Mouse (Mus musculus): ENCODE data around the gene Adgrf3. TPM values are rescaled to one million over a fixed set of nuclear protein-coding genes. Genes with fewer than 3 reads are reported as not detected.

The Adgrf3 gene
- total and polyA plus RNA-seq, 2 experiments from 2014 or later: 0.08 to 0.23 TPM

- Histone ChIP-seq H3K36me3 (replicated peaks; ENCODE audit: control insufficient read depth, insufficient read depth, low read length) (peaks cover 47% of the 10 kb centered on the region), H3K9ac (replicated peaks; ENCODE audit: low read depth, low read length) (no peak overlapping the region), H3K9me3 (replicated peaks; ENCODE audit: control insufficient read depth, low read length) (no peaks in the 10 kb centered on the region), H3K4me1 (ENCODE audit: control insufficient read depth, insufficient read depth) (peaks cover 5% of the 10 kb centered on the region), H3K27ac (ENCODE audit: low read depth) (no peak overlapping the region), H3K4me3 (ENCODE audit: low read depth, low read length) (no peak overlapping the region), H3K27me3 (ENCODE audit: control insufficient read depth, insufficient read depth, low read length) (no peaks in the 10 kb centered on the region), H3K4me2 (ENCODE audit: low read depth, low read length) (no peak overlapping the region)
- DNase-seq (ENCODE audit: low spot score): no peak
- no peak for TF ChIP-seq EP300 (IDR thresholded peaks at IDR 0.05; ENCODE audit: low read depth)
- no peak for TF ChIP-seq CTCF (IDR thresholded peaks at IDR 0.05; ENCODE audit: low read depth)
- WGBS: 75% methylated on average over 5 of the region's 5 CpGs
- ATAC-seq (ENCODE audit: insufficient read depth, low read depth): no peak
Observed at GRCm38 (mm10) chr5:30148133-30148920, 57.2 kb downstream of the Adgrf3 start.

- H3K27me3 ChIP-seq (ENCODE audit: control insufficient read depth, insufficient read depth, low read length): no peaks in the 10 kb centered on the region
- peaks cover 65% of the 10 kb centered on the region for H3K36me3 ChIP-seq (replicated peaks; ENCODE audit: control insufficient read depth, insufficient read depth, low read length)
- TF ChIP-seq CTCF (IDR thresholded peaks at IDR 0.05; ENCODE audit: low read depth): no peak
- no peak for TF ChIP-seq EP300 (IDR thresholded peaks at IDR 0.05; ENCODE audit: low read depth)
Observed at GRCm38 (mm10) chr5:30146526-30146925, 59.0 kb downstream of the Adgrf3 start.

More at GRCm38 (mm10) chr5:30146526-30146925, 59.0 kb downstream of the Adgrf3 start:
- ATAC-seq (ENCODE audit: insufficient read depth, low read depth) (no peak), DNase-seq (ENCODE audit: low spot score) (no peak)
- Histone ChIP-seq H3K4me1 (ENCODE audit: control insufficient read depth, insufficient read depth) (peaks cover 5% of the 10 kb centered on the region), H3K9ac (replicated peaks; ENCODE audit: low read depth, low read length) (no peak overlapping the region), H3K27ac (ENCODE audit: low read depth) (no peak overlapping the region), H3K4me3 (ENCODE audit: low read depth, low read length) (no peak overlapping the region), H3K4me2 (ENCODE audit: low read depth, low read length) (no peak overlapping the region), H3K9me3 (replicated peaks; ENCODE audit: control insufficient read depth, low read length) (no peaks in the 10 kb centered on the region)
- 89% methylated on average over 6 of the region's 6 CpGs for WGBS

MicroRNAs encoded within 50 kb of the gene (microRNA counts, 519-probe panel; counts per million panel counts)
- microRNA mmu-miR-1960: not detected

Small RNAs within 50 kb of the gene (microRNA-seq; reads per million reads assigned to microRNA genes)
- gene Mir1960: 1.4 reads per million

Other genes with a start within 250 kb of the Adgrf3 start
- 0.81 TPM in 1 of 2 replicates, not detected in the other for gene Il6, start 192.6 kb downstream of the Adgrf3 start, total RNA-seq (2014; rRNA removed; ENCODE audit: low replicate concordance)
- 0.58 and 0.64 TPM in 2 replicates for gene Il6, start 192.6 kb downstream of the Adgrf3 start, polyA plus RNA-seq (2015; fragmentation: Nextera tagmentation; extraction: Ambion mirVana)
- 14.7 and 27.6 TPM in 2 replicates for gene Tyms, start 132.1 kb downstream of the Adgrf3 start, total RNA-seq (2014; rRNA removed; ENCODE audit: low replicate concordance)
- 48.1 and 50.0 TPM in 2 replicates for gene Tyms, start 132.1 kb downstream of the Adgrf3 start, polyA plus RNA-seq (2015; fragmentation: Nextera tagmentation; extraction: Ambion mirVana)
- gene Garem2, start 100.6 kb downstream of the Adgrf3 start, total RNA-seq (2014; rRNA removed; ENCODE audit: low replicate concordance): 0.70 TPM in 1 of 2 replicates, not detected in the other
- gene Garem2, start 100.6 kb downstream of the Adgrf3 start, polyA plus RNA-seq (2015; fragmentation: Nextera tagmentation; extraction: Ambion mirVana): 0.12 and 0.14 TPM in 2 replicates
- not detected in 2 replicates for gene 3110082J24Rik, start 99.6 kb downstream of the Adgrf3 start, total RNA-seq (2014; rRNA removed; ENCODE audit: low replicate concordance)
- not detected in 2 replicates for gene 3110082J24Rik, start 99.6 kb downstream of the Adgrf3 start, polyA plus RNA-seq (2015; fragmentation: Nextera tagmentation; extraction: Ambion mirVana)
- 368 and 497 TPM in 2 replicates for gene Hadha, start 50.6 kb downstream of the Adgrf3 start, total RNA-seq (2014; rRNA removed; ENCODE audit: low replicate concordance)
- 722 and 748 TPM in 2 replicates for gene Hadha, start 50.6 kb downstream of the Adgrf3 start, polyA plus RNA-seq (2015; fragmentation: Nextera tagmentation; extraction: Ambion mirVana)
- gene Hadhb, start 50.5 kb downstream of the Adgrf3 start, total RNA-seq (2014; rRNA removed; ENCODE audit: low replicate concordance): 669 and 1,098 TPM in 2 replicates
- gene Hadhb, start 50.5 kb downstream of the Adgrf3 start, polyA plus RNA-seq (2015; fragmentation: Nextera tagmentation; extraction: Ambion mirVana): 1,207 and 1,270 TPM in 2 replicates
- 49.1 and 76.1 TPM in 2 replicates for gene Selenoi, start 26.9 kb upstream of the Adgrf3 start, total RNA-seq (2014; rRNA removed; ENCODE audit: low replicate concordance)
- gene Selenoi, start 26.9 kb upstream of the Adgrf3 start, polyA plus RNA-seq (2015; fragmentation: Nextera tagmentation; extraction: Ambion mirVana): 7.3 and 9.4 TPM in 2 replicates
- gene Drc1, start 75.7 kb upstream of the Adgrf3 start, total RNA-seq (2014; rRNA removed; ENCODE audit: low replicate concordance): 0.19 and 0.89 TPM in 2 replicates
- gene Drc1, start 75.7 kb upstream of the Adgrf3 start, polyA plus RNA-seq (2015; fragmentation: Nextera tagmentation; extraction: Ambion mirVana): 0.04 and 0.16 TPM in 2 replicates

Measured in heart, postnatal 0 days (tissue).